Mouse (Mus musculus): ENCODE measurements at regions not wholly inside any gene's neighbourhood (a gene's known extent, or its start where the extent isn't known, plus 50 kb on each side); places are given as distances from the start of the nearest gene placed in this dataset.

DNA sequence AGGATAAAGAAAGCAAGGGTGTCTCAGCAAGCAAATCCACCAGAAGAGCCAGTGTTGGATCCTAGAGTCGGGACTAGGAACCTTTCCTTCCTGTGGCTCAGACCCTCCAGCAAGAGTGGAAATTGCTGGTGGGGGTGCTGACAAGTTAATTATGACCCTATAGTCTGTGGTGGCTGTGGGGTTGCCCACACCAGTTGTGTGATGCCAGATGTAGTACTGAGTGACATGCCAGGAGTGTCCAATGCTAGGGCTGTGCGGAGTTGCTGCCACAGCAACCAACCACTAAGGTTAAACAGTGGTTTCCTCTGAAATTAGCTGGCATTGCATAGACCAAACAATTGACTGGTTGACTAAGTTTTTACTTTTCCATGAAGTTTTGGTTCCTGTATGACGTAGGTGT is 226.3 kb downstream of the Snx19 start:
- Histone ChIP-seq H3K27me3 (replicated peaks; ENCODE audit: control insufficient read depth, insufficient read depth, low read length) (no peaks in the 10 kb centered on the region), H3K4me3 (ENCODE audit: low read length) (no peak overlapping the region), H3K9ac (ENCODE audit: low read depth, low read length) (no peak overlapping the region), H3K4me2 (ENCODE audit: low read depth, low read length) (no peak overlapping the region), H3K36me3 (ENCODE audit: control insufficient read depth, insufficient read depth, low read length) (no peaks in the 10 kb centered on the region), H3K9me3 (ENCODE audit: control insufficient read depth, low read length) (no peaks in the 10 kb centered on the region), H3K4me1 (ENCODE audit: control insufficient read depth, insufficient read depth, low read length) (no peaks in the 10 kb centered on the region), H3K27ac (ENCODE audit: low read length) (no peak overlapping the region)
- 93% methylated on average over 3 of the region's 3 CpGs for WGBS
- ATAC-seq = no peak

DNA sequence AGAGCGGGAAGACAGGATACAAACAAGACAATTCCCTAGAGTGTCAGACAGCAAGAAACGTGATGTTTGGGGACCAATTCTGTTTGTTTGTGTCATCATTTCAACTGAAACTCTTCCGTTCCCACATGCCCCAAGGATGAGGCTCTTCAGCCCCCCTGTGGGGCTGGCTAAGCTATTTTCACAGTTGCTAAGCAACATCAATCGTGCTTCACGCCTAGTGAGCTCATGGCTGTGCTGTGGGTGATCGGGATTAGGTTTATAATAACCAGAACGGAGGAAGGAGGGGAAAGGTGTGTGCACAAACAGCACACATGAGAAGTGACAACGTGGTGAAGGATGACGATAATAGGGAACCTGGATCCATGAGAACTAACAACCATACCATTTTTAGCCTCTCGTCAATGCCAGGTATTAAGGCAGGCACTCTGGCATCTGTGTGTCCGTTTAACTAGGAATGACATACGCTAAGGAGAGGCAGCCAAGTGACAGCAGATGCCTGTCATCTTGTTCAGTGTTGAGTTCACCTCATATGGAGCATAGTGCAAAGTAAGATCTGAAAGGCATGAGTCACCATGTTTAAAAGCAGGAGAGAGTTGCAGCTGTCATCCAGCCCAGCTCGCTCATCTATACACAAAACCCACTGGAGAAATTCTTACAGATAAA is 222.6 kb downstream of the Snx19 start:
- H3K4me2 ChIP-seq (ENCODE audit: low read depth, low read length) = no peak overlapping the region
- no peak overlapping the region for H3K4me3 ChIP-seq (ENCODE audit: low read length)
- 84% methylated on average over 13 of the region's 13 CpGs for WGBS
- H3K27me3 ChIP-seq (replicated peaks; ENCODE audit: control insufficient read depth, insufficient read depth, low read length) = no peaks in the 10 kb centered on the region
- no peak for ATAC-seq
- no peaks in the 10 kb centered on the region for H3K4me1 ChIP-seq (ENCODE audit: control insufficient read depth, insufficient read depth, low read length)
- no peak overlapping the region for H3K9ac ChIP-seq (ENCODE audit: low read depth, low read length)
- no peaks in the 10 kb centered on the region for H3K36me3 ChIP-seq (ENCODE audit: control insufficient read depth, insufficient read depth, low read length)
- H3K9me3 ChIP-seq (ENCODE audit: control insufficient read depth, low read length) = no peaks in the 10 kb centered on the region
- H3K27ac ChIP-seq (ENCODE audit: low read length) = no peak overlapping the region

DNA sequence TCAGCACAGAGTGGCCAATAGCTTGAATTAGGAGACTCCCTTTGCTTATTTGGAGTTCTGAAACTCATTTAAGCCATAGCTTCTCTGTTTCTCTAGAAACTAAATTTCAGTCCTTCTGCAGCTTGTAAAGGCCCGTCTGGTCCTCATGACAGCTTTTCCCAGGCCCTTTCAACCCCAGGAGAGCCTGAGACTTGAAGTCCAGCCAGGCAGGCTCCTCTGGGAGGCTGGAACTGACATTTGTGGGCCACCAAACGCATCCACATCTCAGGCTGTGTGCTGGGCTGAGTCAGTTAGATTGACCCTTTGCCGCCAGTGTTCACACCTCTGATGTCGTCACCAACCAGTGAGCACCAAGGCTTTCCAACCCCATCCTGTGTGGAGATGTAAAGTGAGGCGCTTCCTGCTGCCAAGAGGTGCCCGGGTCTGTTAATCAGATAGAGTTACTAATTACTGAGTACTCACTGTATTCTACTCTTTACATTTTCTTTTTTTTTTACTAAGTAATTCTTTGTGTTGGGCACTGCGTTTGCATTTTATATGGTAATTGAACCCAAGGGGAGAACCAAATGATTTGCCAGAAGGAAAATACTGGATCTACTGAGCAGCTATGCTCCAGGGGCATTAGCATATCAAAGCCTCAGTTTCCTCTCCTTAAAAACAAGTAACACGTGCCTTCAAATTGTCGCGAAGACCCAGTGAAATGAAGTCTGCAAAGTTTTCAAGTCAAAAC is 207.0 kb downstream of the Snx19 start:
- H3K4me2 ChIP-seq (ENCODE audit: low read depth, low read length) = no peak overlapping the region
- ATAC-seq = no peak
- H3K9ac ChIP-seq (ENCODE audit: low read depth, low read length) = no peak overlapping the region
- no peaks in the 10 kb centered on the region for H3K36me3 ChIP-seq (ENCODE audit: control insufficient read depth, insufficient read depth, low read length)
- no peaks in the 10 kb centered on the region for H3K4me1 ChIP-seq (ENCODE audit: control insufficient read depth, insufficient read depth, low read length)
- H3K9me3 ChIP-seq (ENCODE audit: control insufficient read depth, low read length) = no peaks in the 10 kb centered on the region
- no peak overlapping the region for H3K27ac ChIP-seq (ENCODE audit: low read length)
- H3K4me3 ChIP-seq (ENCODE audit: low read length) = no peak overlapping the region
- WGBS = 62% methylated on average over 10 of the region's 10 CpGs
- no peaks in the 10 kb centered on the region for H3K27me3 ChIP-seq (replicated peaks; ENCODE audit: control insufficient read depth, insufficient read depth, low read length)

DNA sequence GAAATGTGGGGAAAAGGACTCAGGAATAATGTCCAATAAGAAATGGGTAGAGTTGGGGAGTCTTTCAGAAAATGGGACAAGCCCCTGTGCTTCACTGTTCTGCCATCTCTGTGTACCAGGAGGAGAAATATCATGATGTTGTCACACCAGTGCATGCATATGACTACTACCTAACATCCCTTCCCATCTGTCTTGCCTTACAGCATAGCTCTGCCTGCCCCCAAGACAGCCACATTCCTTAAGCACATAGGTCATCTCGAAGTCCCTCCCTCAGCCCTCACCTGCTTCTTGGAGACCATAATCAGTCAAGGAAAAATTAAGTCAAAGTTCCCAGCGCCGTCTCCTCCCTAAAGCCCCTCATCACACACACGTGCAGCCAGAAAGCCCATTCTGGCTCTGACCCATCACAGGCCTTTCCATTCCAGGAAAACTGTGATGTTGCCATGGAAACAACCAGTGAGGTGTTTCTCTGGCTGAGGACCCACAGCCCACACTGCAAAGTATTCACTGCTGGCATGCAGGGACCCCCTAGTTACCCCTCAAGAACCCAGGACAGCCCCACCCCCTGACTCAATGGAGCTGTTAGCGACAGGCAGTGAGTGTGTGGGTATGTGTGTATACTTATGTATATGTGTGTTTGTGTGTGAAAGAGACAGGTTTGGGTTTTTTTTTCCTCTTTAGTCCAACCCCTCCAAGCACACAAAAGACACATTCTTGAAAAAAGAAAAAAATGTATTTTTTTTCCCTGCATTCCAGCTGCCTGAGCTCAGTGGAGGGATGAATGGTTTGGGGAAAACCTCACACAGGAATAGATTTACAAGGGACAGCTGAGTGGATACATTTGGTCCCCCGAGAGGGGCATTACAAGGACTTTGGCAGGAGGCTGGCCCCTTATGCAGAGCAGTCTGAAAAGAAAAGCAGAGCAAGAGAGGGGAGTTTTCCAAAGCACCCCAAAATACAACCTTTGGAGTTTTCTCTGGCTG is 205.5 kb downstream of the Snx19 start:
- Histone ChIP-seq H3K36me3 (ENCODE audit: control insufficient read depth, insufficient read depth, low read length) (no peaks in the 10 kb centered on the region), H3K4me2 (ENCODE audit: low read depth, low read length) (no peak overlapping the region), H3K9ac (ENCODE audit: low read depth, low read length) (no peak overlapping the region), H3K9me3 (ENCODE audit: control insufficient read depth, low read length) (no peaks in the 10 kb centered on the region), H3K4me3 (ENCODE audit: low read length) (no peak overlapping the region), H3K27ac (ENCODE audit: low read length) (0 out of 2 replicates have a peak overlapping the region, but pooled peaks have one; percentile 20), H3K27me3 (replicated peaks; ENCODE audit: control insufficient read depth, insufficient read depth, low read length) (no peaks in the 10 kb centered on the region), H3K4me1 (ENCODE audit: control insufficient read depth, insufficient read depth, low read length) (no peaks in the 10 kb centered on the region)
- ATAC-seq = peak; percentile 46; the same call in 1 of the 2 replicates
- 37% methylated on average over 6 of the region's 6 CpGs for WGBS

DNA sequence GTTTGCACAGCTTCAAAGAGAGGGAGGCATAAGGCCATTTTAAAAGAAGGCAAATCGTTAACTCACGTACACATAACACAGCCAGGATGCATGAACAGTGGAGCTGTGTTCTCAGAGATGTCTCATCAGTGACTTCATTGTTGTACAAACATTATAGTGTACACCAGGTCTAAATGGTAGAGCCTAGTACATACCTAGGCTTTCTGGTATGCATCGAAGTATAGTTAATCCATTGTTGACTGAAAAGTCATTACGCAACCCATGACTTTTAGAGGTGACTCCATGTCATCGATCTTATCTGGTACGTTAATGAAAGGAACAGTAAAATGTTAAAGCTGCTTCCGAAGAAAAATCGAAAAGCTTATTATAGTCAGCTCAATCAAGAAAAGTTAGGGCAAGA is 198.7 kb downstream of the Snx19 start:
- no peaks in the 10 kb centered on the region for H3K4me1 ChIP-seq (ENCODE audit: control insufficient read depth, insufficient read depth, low read length)
- no peak overlapping the region for H3K27ac ChIP-seq (ENCODE audit: low read length)
- no peak overlapping the region for H3K4me3 ChIP-seq (ENCODE audit: low read length)
- no peak overlapping the region for H3K9ac ChIP-seq (ENCODE audit: low read depth, low read length)
- no peaks in the 10 kb centered on the region for H3K36me3 ChIP-seq (ENCODE audit: control insufficient read depth, insufficient read depth, low read length)
- H3K9me3 ChIP-seq (ENCODE audit: control insufficient read depth, low read length) = no peaks in the 10 kb centered on the region
- no peak overlapping the region for H3K4me2 ChIP-seq (ENCODE audit: low read depth, low read length)
- no peak for ATAC-seq
- 83% methylated on average over 8 of the region's 8 CpGs for WGBS
- H3K27me3 ChIP-seq (replicated peaks; ENCODE audit: control insufficient read depth, insufficient read depth, low read length) = no peaks in the 10 kb centered on the region

DNA sequence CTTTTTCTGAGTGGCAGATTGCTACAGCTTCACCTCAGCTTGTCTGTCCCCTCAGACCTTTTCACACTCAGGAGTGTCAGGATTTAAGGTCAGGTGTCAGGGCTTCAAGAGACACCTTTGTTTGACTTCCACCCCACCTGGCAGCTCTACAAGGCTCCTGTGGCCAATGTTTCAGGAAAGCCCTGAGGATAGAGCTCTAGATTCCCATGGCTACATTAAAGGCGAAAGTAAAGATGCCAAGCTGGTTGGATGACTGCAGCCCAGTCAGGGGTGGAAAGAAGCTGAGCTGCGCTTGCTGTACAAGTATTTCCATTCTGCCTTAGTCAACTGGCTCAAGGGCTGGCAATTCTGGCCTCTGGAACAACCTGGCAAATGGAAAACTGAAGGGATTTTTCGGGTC is 198.2 kb downstream of the Snx19 start:
- WGBS = 78% methylated on average over 3 of the region's 3 CpGs
- H3K9me3 ChIP-seq (ENCODE audit: control insufficient read depth, low read length) = no peaks in the 10 kb centered on the region
- no peaks in the 10 kb centered on the region for H3K36me3 ChIP-seq (ENCODE audit: control insufficient read depth, insufficient read depth, low read length)
- no peaks in the 10 kb centered on the region for H3K4me1 ChIP-seq (ENCODE audit: control insufficient read depth, insufficient read depth, low read length)
- no peak overlapping the region for H3K4me2 ChIP-seq (ENCODE audit: low read depth, low read length)
- H3K27me3 ChIP-seq (replicated peaks; ENCODE audit: control insufficient read depth, insufficient read depth, low read length) = no peaks in the 10 kb centered on the region
- no peak overlapping the region for H3K9ac ChIP-seq (ENCODE audit: low read depth, low read length)
- H3K4me3 ChIP-seq (ENCODE audit: low read length) = no peak overlapping the region
- no peak overlapping the region for H3K27ac ChIP-seq (ENCODE audit: low read length)
- no peak for ATAC-seq

DNA sequence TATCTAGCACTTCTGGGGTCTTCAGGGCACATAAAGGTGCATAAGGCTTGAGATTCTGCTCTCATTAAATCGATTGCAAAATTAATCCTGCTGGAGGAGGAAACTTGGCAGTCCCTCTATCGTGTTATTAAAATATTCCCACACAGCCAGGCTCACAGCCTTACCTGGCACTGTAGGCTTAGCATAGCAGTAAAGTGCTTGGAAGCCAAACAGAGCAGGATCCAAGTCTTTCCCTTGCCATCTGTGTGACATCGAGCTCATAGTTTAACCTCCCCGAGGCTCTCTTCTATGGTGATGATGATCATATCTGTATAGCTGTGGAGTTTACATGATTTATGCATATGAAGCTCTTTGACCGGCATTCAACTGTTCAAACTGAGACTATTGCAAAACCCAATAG is 197.6 kb downstream of the Snx19 start:
- Histone ChIP-seq H3K27me3 (replicated peaks; ENCODE audit: control insufficient read depth, insufficient read depth, low read length) (no peaks in the 10 kb centered on the region), H3K27ac (ENCODE audit: low read length) (no peak overlapping the region), H3K9ac (ENCODE audit: low read depth, low read length) (no peak overlapping the region), H3K9me3 (ENCODE audit: control insufficient read depth, low read length) (no peaks in the 10 kb centered on the region), H3K36me3 (ENCODE audit: control insufficient read depth, insufficient read depth, low read length) (no peaks in the 10 kb centered on the region), H3K4me1 (ENCODE audit: control insufficient read depth, insufficient read depth, low read length) (no peaks in the 10 kb centered on the region), H3K4me3 (ENCODE audit: low read length) (no peak overlapping the region), H3K4me2 (ENCODE audit: low read depth, low read length) (no peak overlapping the region)
- ATAC-seq = no peak
- WGBS = 81% methylated on average over 5 of the region's 5 CpGs

DNA sequence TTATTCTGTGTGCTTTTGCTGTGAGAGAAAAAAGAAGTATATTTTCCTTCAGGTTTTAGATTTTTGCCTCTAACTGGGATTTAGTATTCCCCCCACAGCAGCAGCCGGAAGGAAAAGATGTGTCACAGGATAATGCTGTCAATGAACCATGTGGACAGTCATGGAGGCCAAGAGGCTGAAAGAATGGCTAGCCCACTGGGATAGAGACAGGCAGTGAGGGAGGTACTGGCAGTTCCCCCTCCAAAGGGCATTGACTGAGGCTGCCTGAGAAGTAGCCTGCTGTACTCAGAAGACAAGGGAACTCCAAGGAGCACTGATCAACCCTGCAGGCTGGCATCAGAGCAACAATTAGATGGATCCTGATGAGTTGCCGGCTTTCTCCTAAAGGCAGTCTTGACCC is 192.4 kb downstream of the Snx19 start:
- ATAC-seq = no peak
- Histone ChIP-seq H3K9me3 (ENCODE audit: control insufficient read depth, low read length) (no peaks in the 10 kb centered on the region), H3K4me2 (ENCODE audit: low read depth, low read length) (no peak overlapping the region), H3K9ac (ENCODE audit: low read depth, low read length) (no peak overlapping the region), H3K27me3 (replicated peaks; ENCODE audit: control insufficient read depth, insufficient read depth, low read length) (no peaks in the 10 kb centered on the region), H3K4me3 (ENCODE audit: low read length) (no peak overlapping the region), H3K4me1 (ENCODE audit: control insufficient read depth, insufficient read depth, low read length) (no peaks in the 10 kb centered on the region), H3K36me3 (ENCODE audit: control insufficient read depth, insufficient read depth, low read length) (no peaks in the 10 kb centered on the region), H3K27ac (ENCODE audit: low read length) (no peak overlapping the region)
- WGBS = 89% methylated on average over 2 of the region's 2 CpGs

DNA sequence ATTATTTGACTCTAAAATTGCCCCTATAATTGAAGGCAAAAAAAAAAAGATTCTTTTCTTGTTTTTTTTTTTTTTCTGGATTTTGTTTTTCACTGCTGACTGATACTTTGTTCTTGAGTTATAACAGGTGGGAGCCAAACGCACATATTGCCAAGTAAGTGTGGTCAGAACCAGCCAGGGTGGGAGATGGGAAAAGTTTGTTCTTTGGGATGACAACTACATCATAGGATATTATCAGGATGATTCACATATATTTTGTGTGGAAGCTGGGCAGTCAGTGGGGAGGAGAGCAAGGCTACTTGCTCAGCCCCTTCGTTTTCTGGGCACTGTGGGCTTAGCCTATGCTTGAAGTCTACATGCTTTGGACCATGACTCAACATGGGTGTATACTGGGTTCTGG is 191.3 kb downstream of the Snx19 start:
- WGBS = 79% methylated on average over 2 of the region's 2 CpGs
- Histone ChIP-seq H3K4me2 (ENCODE audit: low read depth, low read length) (no peak overlapping the region), H3K9ac (ENCODE audit: low read depth, low read length) (no peak overlapping the region), H3K36me3 (ENCODE audit: control insufficient read depth, insufficient read depth, low read length) (no peaks in the 10 kb centered on the region), H3K27ac (ENCODE audit: low read length) (no peak overlapping the region), H3K4me3 (ENCODE audit: low read length) (no peak overlapping the region), H3K27me3 (replicated peaks; ENCODE audit: control insufficient read depth, insufficient read depth, low read length) (no peaks in the 10 kb centered on the region), H3K4me1 (ENCODE audit: control insufficient read depth, insufficient read depth, low read length) (no peaks in the 10 kb centered on the region), H3K9me3 (ENCODE audit: control insufficient read depth, low read length) (no peaks in the 10 kb centered on the region)
- ATAC-seq = no peak
